Mouse (Mus musculus): ENCODE measurements at regions not wholly inside any gene's neighbourhood (a gene's known extent, or its start where the extent isn't known, plus 50 kb on each side); places are given as distances from the start of the nearest gene placed in this dataset.

- TF ChIP-seq CTCF (IDR thresholded peaks at IDR 0.05; ENCODE audit: insufficient read depth, low read depth, low read length) = no peak
- TF ChIP-seq POLR2A (IDR thresholded peaks at IDR 0.05; ENCODE audit: insufficient read depth, low read depth, low read length) = no peak
Observed at GRCm38 (mm10) chr6:50720346-50720745, 66.1 kb upstream of the Npvf start.
